Mouse (Mus musculus) bone marrow macrophage, adult 2 months (primary cell): ENCODE measurements around the gene Bik.

ENCODE experiments used
- CTCF ChIP-seq: IDR thresholded peaks from 2 replicates; pipeline ENCODE4 v1.5.1; 2012; ENCODE audit warnings: low read depth, mild to moderate bottlenecking, low read length, moderate library complexity
- POLR2A ChIP-seq: IDR thresholded peaks from 2 replicates; pipeline ENCODE4 v1.6.1; 2012; ENCODE audit warnings: mild to moderate bottlenecking, low read depth, low read length, borderline replicate concordance

- TF ChIP-seq CTCF = no peak
- TF ChIP-seq POLR2A = no peak
These were observed 41.9 kb downstream of the Bik start for GRCm38 (mm10) chr15:83568544-83568943.
